Mouse (Mus musculus): ENCODE measurements around the gene Gm1110.
"Not testable (repeated sequence)": the region's sequence is repeated elsewhere in the genome, so short reads cannot be mapped to it uniquely, and the experiment has no call there.

The Gm1110 gene

GRCm38 (mm10) chr9:26922909-26923526 is at the start of gene Gm1110:
Gene Gm1110, minus strand, starts transcription at chr9:26923111.
- DNase-seq (ENCODE audit: low read depth, low spot score) = no peak

GRCm38 (mm10) chr9:26947790-26948189 is 24.9 kb upstream of the Gm1110 start:
- DNase-seq (ENCODE audit: low read depth, low spot score) = no peak

- DNase-seq (ENCODE audit: low read depth, low spot score) = no peak
Observed at GRCm38 (mm10) chr9:26924146-26924545, 1.2 kb upstream of the Gm1110 start.

GRCm38 (mm10) chr9:26919778-26920177 is 3.1 kb downstream of the Gm1110 start:
- DNase-seq (ENCODE audit: low read depth, low spot score) = no peak

- DNase-seq (ENCODE audit: low read depth, low spot score) = no peak
Observed at GRCm38 (mm10) chr9:26913150-26913549, 9.8 kb downstream of the Gm1110 start.

DNA sequence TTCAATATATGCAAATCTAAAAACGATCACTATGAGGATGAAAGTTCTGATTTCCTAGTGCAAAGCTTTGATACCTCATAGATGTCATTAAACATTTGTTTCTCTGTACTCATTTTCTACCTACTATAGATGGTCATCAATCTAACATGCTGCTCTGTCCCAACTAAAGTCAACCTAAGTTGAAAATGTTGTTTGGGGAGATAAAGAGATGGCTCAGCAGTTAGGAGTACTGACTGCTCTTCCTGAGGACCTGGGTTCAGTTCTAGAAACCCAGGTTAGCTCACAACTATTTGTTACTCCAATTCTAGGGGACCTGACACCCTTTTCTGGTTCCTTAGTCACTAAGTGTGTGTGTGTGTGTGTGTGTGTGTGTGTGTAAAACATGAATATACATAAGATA is 11.7 kb downstream of the Gm1110 start:
- no peak for DNase-seq (ENCODE audit: low read depth, low spot score)

GRCm38 (mm10) chr9:26869856-26870255 is 53.1 kb downstream of the Gm1110 start:
- not testable (repeated sequence) for DNase-seq (ENCODE audit: low read depth, low spot score)

DNA sequence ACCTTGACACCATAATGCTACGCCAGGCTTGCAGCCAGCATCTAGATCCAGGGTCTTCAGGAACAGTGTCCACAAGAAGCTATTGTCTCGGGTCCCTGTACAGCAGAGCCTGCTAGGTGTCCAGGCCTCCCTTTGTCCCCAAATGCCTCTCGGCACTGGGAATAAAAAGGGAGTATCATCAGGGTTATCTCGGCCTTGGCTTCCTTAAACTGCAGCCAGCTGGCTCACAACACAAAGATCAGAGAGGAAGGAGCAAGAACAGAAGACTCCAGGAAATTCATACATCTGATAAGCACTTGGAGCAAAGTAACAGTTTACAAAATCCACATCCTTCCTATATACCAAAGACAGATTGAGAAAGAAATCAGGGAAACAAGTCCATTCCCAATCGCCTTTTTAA is 62.2 kb downstream of the Gm1110 start, which contains the start of gene Glb1l3:
Gene Glb1l3 (minus strand): TSS at position 140 of the 400 bp plus-strand sequence.
- no peak for DNase-seq (ENCODE audit: low read depth, low spot score)

- no peak for DNase-seq (ENCODE audit: low read depth, low spot score)
Observed at GRCm38 (mm10) chr9:26831089-26831488, 91.8 kb downstream of the Gm1110 start.

All from telencephalon, adult 2 months (tissue).